Mouse (Mus musculus) ES-E14 (cell line): ENCODE results near the gene Anxa4. TPM values are rescaled to one million over a fixed set of nuclear protein-coding genes. Genes with fewer than 3 reads are reported as not detected.

Source experiments
- DNase-seq: peaks from one replicate; pipeline ENCODE4 v3.0.0-alpha.2; 2013; ENCODE audit warnings: low read depth, low spot score
- H3K27ac ChIP-seq: 2 replicates; pipeline ENCODE4 v1.5.1; 2012; ENCODE audit warnings: low read depth, mild to moderate bottlenecking, low read length, moderate library complexity, mixed read lengths; ENCODE audit not compliant: poor library complexity, insufficient read depth, severe bottlenecking
- H3K36me3 ChIP-seq: 2 replicates; pipeline ENCODE4 v1.6.1; 2012; ENCODE audit warnings: mild to moderate bottlenecking, low read length, moderate library complexity, mixed read lengths; ENCODE audit not compliant: control insufficient read depth, poor library complexity, insufficient read depth, severe bottlenecking
- H3K4me1 ChIP-seq, 2 experiments: fragments of 150-350 bp in 1 of 2; sonication (generic) in 1 of 2; 2 replicates each; pipeline ENCODE4 v1.6.1; 2012; ENCODE audit warnings: low read length in 2 of 2, mild to moderate bottlenecking in 1 of 2, mixed read lengths in 1 of 2; ENCODE audit not compliant: control insufficient read depth in 2 of 2, insufficient read depth in 2 of 2, poor library complexity in 1 of 2
- H3K4me3 ChIP-seq, 2 experiments: fragments of 150-350 bp in 1 of 2; sonication (generic) in 1 of 2; 2 replicates each; pipeline ENCODE4 v1.5.1; 2012; ENCODE audit warnings: low read length in 2 of 2, low read depth in 1 of 2, mild to moderate bottlenecking in 1 of 2, mixed read lengths in 1 of 2; ENCODE audit not compliant: insufficient read depth in 1 of 2, poor library complexity in 1 of 2, severe bottlenecking in 1 of 2
- H3K9ac ChIP-seq: 2 replicates; pipeline ENCODE4 v1.6.1; 2012; ENCODE audit warnings: low read depth, mild to moderate bottlenecking, low read length, mixed read lengths; ENCODE audit not compliant: poor library complexity, insufficient read depth, severe bottlenecking
- H3K9me3 ChIP-seq: fragments of 150-350 bp; sonication (generic); 2 replicates; pipeline ENCODE4 v1.6.1; 2012; ENCODE audit warnings: low read depth, mild to moderate bottlenecking, low read length; ENCODE audit not compliant: control insufficient read depth, insufficient read depth
- CHD2 ChIP-seq: IDR thresholded peaks from 2 replicates; pipeline ENCODE4 v1.6.1; 2014; ENCODE audit warnings: mild to moderate bottlenecking, low read depth, low read length, inconsistent platforms
- HCFC1 ChIP-seq: IDR thresholded peaks from 2 replicates; pipeline ENCODE4 v1.6.1; 2012; ENCODE audit warnings: low read length, inconsistent platforms, borderline replicate concordance; ENCODE audit not compliant: insufficient read depth
- MAFK ChIP-seq: IDR thresholded peaks from 2 replicates; pipeline ENCODE4 v1.6.1; 2014; ENCODE audit warnings: mild to moderate bottlenecking, low read depth, low read length, inconsistent platforms; ENCODE audit not compliant: insufficient read depth
- ZC3H11A ChIP-seq: IDR thresholded peaks from 2 replicates; pipeline ENCODE4 v1.6.1; 2012; ENCODE audit warnings: low read depth, mild to moderate bottlenecking, inconsistent platforms, low read length, borderline replicate concordance
- ZNF384 ChIP-seq: IDR thresholded peaks from 2 replicates; pipeline ENCODE4 v1.6.1; 2012; ENCODE audit warnings: low read depth, low read length, inconsistent platforms
- in situ Hi-C, 2 experiments: fragments of 600-800 bp; cut with MboI; formaldehyde crosslinking; loops; one replicate each; pipeline ENCODE4 v1.15.1; 2025; ENCODE audit warnings: low sequenced_read_pairs in 2 of 2, inconsistent platforms in 1 of 2; ENCODE audit not compliant: unreplicated experiment in 2 of 2
- total RNA-seq: library from RNA; depleted of rRNA; stranded (reverse); fragments of 300-350 nt; gene quantifications from 2 replicates; pipeline ENCODE4 v1.2.3, GENCODE M21; 2012

The Anxa4 gene
- total RNA-seq, 1 experiment: 22.1 TPM

- no peak overlapping the region for H3K4me3 ChIP-seq
- TF ChIP-seq CHD2 (no peak), MAFK (no peak), HCFC1 (no peak), ZC3H11A (no peak), ZNF384 (no peak)
- no peaks in the 10 kb centered on the region for H3K36me3 ChIP-seq
- H3K27ac ChIP-seq: no peak overlapping the region
- no peaks in the 10 kb centered on the region for H3K4me1 ChIP-seq
- H3K9ac ChIP-seq: no peak overlapping the region
- DNase-seq: no peak
- H3K9me3 ChIP-seq: no peaks in the 10 kb centered on the region
- in situ Hi-C loops: no loop called here
Measured at GRCm38 (mm10) chr6:86786545-86786944, 6.8 kb downstream of the Anxa4 start.

GRCm38 (mm10) chr6:86784739-86785138 lies 8.6 kb downstream of the Anxa4 start:
- in situ Hi-C loops: no loop called here
- Histone ChIP-seq H3K4me1 (peaks cover 0 to 4% of the 10 kb centered on the region in 2 experiments; a peak in 1 of 4 replicates), H3K9ac (no peak overlapping the region), H3K36me3 (no peaks in the 10 kb centered on the region), H3K27ac (no peak overlapping the region), H3K4me3 (no peak overlapping the region), H3K9me3 (no peaks in the 10 kb centered on the region)
- no peak for TF ChIP-seq HCFC1
- no peak for TF ChIP-seq ZC3H11A
- TF ChIP-seq ZNF384: no peak
- no peak for TF ChIP-seq MAFK
- TF ChIP-seq CHD2: no peak
- DNase-seq: no peak

- TF ChIP-seq ZNF384 (no peak), HCFC1 (no peak), CHD2 (no peak), ZC3H11A (no peak), MAFK (no peak)
- H3K9me3 ChIP-seq: no peaks in the 10 kb centered on the region
- DNase-seq: no peak
- in situ Hi-C loops: no loop called here
- no peaks in the 10 kb centered on the region for H3K36me3 ChIP-seq
- H3K4me1 ChIP-seq: peaks cover 3 to 4% of the 10 kb centered on the region in 2 experiments; a peak in 1 of 4 replicates
- H3K4me3 ChIP-seq: no peak overlapping the region
- H3K27ac ChIP-seq: no peak overlapping the region
- no peak overlapping the region for H3K9ac ChIP-seq
Measured at GRCm38 (mm10) chr6:86782342-86782741, 11.0 kb downstream of the Anxa4 start.

GRCm38 (mm10) chr6:86781361-86781957 lies 11.9 kb downstream of the Anxa4 start:
- TF ChIP-seq ZC3H11A: no peak
- no peak for TF ChIP-seq HCFC1
- in situ Hi-C loops: no loop called here
- peaks cover 3 to 4% of the 10 kb centered on the region in 2 experiments; a peak in 1 of 4 replicates for H3K4me1 ChIP-seq
- H3K27ac ChIP-seq: no peak overlapping the region
- no peak overlapping the region for H3K4me3 ChIP-seq
- H3K36me3 ChIP-seq: no peaks in the 10 kb centered on the region
- no peak overlapping the region for H3K9ac ChIP-seq
- H3K9me3 ChIP-seq: no peaks in the 10 kb centered on the region
- DNase-seq: no peak
